Mouse (Mus musculus) hematopoietic stem cell, adult 5-6 weeks (primary cell): ENCODE results near the gene Rpl35a. TPM values are rescaled to one million over a fixed set of nuclear protein-coding genes. Genes with fewer than 3 reads are reported as not detected.
"Not testable (repeated sequence)": the region's sequence is repeated elsewhere in the genome, so short reads cannot be mapped to it uniquely, and the experiment has no call there.

Source experiments
- ATAC-seq, 2 experiments: fragments of 125-278 bp in 1 of 2; replicated peaks in 1 of 2; 2 replicates each; pipeline ENCODE4 v1.8.0; 2016 to 2017; ENCODE audit warnings: inconsistent platforms in 2 of 2, mild to moderate bottlenecking in 2 of 2, moderate number of reproducible peaks in 2 of 2, low read depth in 1 of 2, moderate TSS enrichment in 1 of 2; ENCODE audit not compliant: low FRiP score in 2 of 2, poor library complexity in 2 of 2, severe bottlenecking in 2 of 2, insufficient read depth in 1 of 2, low TSS enrichment in 1 of 2
- total RNA-seq: library from RNA; stranded (forward); fragments of 172-1452, 232-1000 nt; gene quantifications from 2 replicates; pipeline ENCODE4 v1.2.3, GENCODE M21; 2017

Gene Rpl35a
- total RNA-seq, 1 experiment from 2014 or later = 1,452 TPM

- no peak for ATAC-seq
Measured at GRCm38 (mm10) chr16:33048686-33049085, 7.6 kb upstream of the Rpl35a start.

- no peak for ATAC-seq
Measured at GRCm38 (mm10) chr16:33049809-33050208, 6.4 kb upstream of the Rpl35a start.

GRCm38 (mm10) chr16:33053141-33053540, 3.1 kb upstream of the Rpl35a start:
- no peak for ATAC-seq

- ATAC-seq = not testable (repeated sequence)
Measured at GRCm38 (mm10) chr16:33054927-33055326, 1.3 kb upstream of the Rpl35a start.

GRCm38 (mm10) chr16:33055655-33056054, 598 bp upstream of the Rpl35a start:
- ATAC-seq = no peak

- ATAC-seq = peak in 1 of 2 experiments; percentile 15; a peak in 2 of 4 replicates
Measured at GRCm38 (mm10) chr16:33056786-33057185, 533 bp downstream of the Rpl35a start.

- ATAC-seq = no peak
Measured at GRCm38 (mm10) chr16:33058033-33058432, 1.8 kb downstream of the Rpl35a start.

- ATAC-seq = not testable (repeated sequence)
Measured at GRCm38 (mm10) chr16:33058656-33059055, 2.4 kb downstream of the Rpl35a start.

GRCm38 (mm10) chr16:33059471-33059870, 3.2 kb downstream of the Rpl35a start:
- ATAC-seq = no peak

GRCm38 (mm10) chr16:33060926-33061325, 4.7 kb downstream of the Rpl35a start:
- no peak for ATAC-seq

- ATAC-seq = no peak
Measured at GRCm38 (mm10) chr16:33061400-33061799, 5.1 kb downstream of the Rpl35a start.

- peak; percentile 83 to 93 for ATAC-seq
Measured at GRCm38 (mm10) chr16:33062024-33062681, 5.9 kb downstream of the Rpl35a start, which contains the start of gene Lmln. Gene Lmln (plus strand): TSS chr16:33062521.

- ATAC-seq = peak in 1 of 2 experiments; percentile 14; a peak in 1 of 4 replicates
Measured at GRCm38 (mm10) chr16:33062682-33063131, 6.5 kb downstream of the Rpl35a start.

GRCm38 (mm10) chr16:33063267-33063666, 7.0 kb downstream of the Rpl35a start:
- no peak for ATAC-seq

GRCm38 (mm10) chr16:33064636-33065035, 8.4 kb downstream of the Rpl35a start:
- no peak for ATAC-seq

GRCm38 (mm10) chr16:33070928-33071327, 14.7 kb downstream of the Rpl35a start:
- no peak for ATAC-seq

GRCm38 (mm10) chr16:33072871-33073557, 16.8 kb downstream of the Rpl35a start:
- ATAC-seq = no peak

GRCm38 (mm10) chr16:33074967-33075366, 18.7 kb downstream of the Rpl35a start:
- ATAC-seq = no peak
